Mouse (Mus musculus): ENCODE data around the gene Ttc30a2. TPM values are rescaled to one million over a fixed set of nuclear protein-coding genes. Genes with fewer than 3 reads are reported as not detected.
"Not testable (repeated sequence)": the region's sequence is repeated elsewhere in the genome, so short reads cannot be mapped to it uniquely, and the experiment has no call there.

Gene Ttc30a2
- total RNA-seq (2014; rRNA removed) (0.81 and 0.92 TPM in 2 replicates), polyA plus RNA-seq (2015; fragmentation: Nextera tagmentation; extraction: Ambion mirVana) (0.21 and 0.24 TPM in 2 replicates)

DNA sequence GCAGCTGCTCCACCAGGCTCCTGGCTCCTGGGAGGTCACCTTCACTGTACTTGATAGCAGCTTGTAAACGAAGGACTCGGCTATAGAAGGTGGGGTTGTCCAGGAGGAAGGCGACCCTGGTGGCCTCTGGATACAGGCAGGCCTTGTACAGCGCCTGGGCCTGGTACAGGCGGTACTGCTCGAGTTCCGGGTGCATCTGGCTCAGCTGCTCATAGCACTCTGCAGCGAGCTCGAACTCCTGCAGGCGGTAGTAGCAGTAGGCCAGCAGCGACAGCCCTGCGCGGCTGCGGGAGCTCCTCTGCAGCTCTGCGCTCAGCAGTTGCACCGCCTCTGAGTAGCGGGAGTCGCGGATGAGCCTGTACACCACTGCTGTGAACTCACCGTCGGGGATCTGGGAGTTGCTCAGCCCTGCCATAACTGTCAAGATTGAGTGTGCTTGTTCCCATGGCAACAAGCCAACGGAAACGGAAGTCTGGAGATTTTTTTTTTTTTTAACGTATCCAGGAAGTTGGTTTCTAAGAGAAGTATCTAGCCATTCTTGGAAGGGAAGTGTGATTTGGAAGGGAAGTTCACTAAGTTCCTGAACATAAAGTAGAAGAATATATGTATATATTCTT, at the start of gene Ttc30a2:
Ttc30a2 (minus strand) TSS at position 419 of the 617 bp plus-strand sequence.
- H3K27me3 ChIP-seq (ENCODE audit: insufficient read depth, low read length); H3K9ac ChIP-seq; H3K4me1 ChIP-seq (ENCODE audit: insufficient read depth); H3K4me2 ChIP-seq (ENCODE audit: low read depth); H3K4me3 ChIP-seq (ENCODE audit: low read depth, low read length); H3K36me3 ChIP-seq (ENCODE audit: insufficient read depth); H3K27ac ChIP-seq (ENCODE audit: low read depth, low read length); H3K9me3 ChIP-seq (ENCODE audit: low read length): not testable (repeated sequence)
- DNase-seq (peak; percentile 53), ATAC-seq (peak; percentile 34; the same call in 1 of the 2 replicates)
- 31% methylated on average over 20 of the region's 24 CpGs for WGBS

DNA sequence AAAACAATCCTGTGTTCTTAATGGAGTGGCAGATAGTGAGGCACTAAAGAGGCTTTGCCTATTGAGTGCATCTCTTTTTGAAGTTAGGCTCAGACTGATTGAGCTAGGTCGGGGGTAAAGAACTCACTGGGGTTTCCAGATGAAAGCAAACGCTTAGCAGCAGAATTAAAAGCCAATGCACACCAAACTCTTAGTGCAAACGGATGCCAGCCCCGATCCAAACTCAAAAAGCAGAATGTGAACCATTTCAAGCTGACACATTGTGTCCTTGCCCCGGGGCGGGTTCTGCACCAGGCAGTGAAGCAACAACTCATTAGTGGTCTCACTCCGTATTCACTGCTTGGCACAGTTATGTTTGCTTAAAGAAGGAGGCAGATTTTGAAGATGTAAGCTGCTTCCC, 38.9 kb upstream of the Ttc30a2 start:
- Histone ChIP-seq H3K4me1 (ENCODE audit: insufficient read depth) (no peaks in the 10 kb centered on the region), H3K27me3 (ENCODE audit: insufficient read depth, low read length) (no peaks in the 10 kb centered on the region), H3K9ac (no peak overlapping the region), H3K27ac (ENCODE audit: low read depth, low read length) (no peak overlapping the region), H3K36me3 (ENCODE audit: insufficient read depth) (no peaks in the 10 kb centered on the region), H3K4me2 (ENCODE audit: low read depth) (no peak overlapping the region), H3K9me3 (ENCODE audit: low read length) (no peaks in the 10 kb centered on the region), H3K4me3 (ENCODE audit: low read depth, low read length) (no peak overlapping the region)
- DNase-seq (peak; percentile 35), ATAC-seq (peak; percentile 71; the same call in 1 of the 2 replicates)
- 5% methylated on average over 7 of the region's 7 CpGs for WGBS
- TF ChIP-seq CTCF (IDR thresholded peaks at IDR 0.05; ENCODE audit: low read depth) = no peak

GRCm38 (mm10) chr2:76016136-76016535, 38.2 kb upstream of the Ttc30a2 start:
- Histone ChIP-seq H3K9me3 (ENCODE audit: low read length) (no peaks in the 10 kb centered on the region), H3K9ac (no peak overlapping the region), H3K27me3 (ENCODE audit: insufficient read depth, low read length) (no peaks in the 10 kb centered on the region), H3K4me1 (ENCODE audit: insufficient read depth) (no peaks in the 10 kb centered on the region), H3K4me3 (ENCODE audit: low read depth, low read length) (no peak overlapping the region), H3K36me3 (ENCODE audit: insufficient read depth) (no peaks in the 10 kb centered on the region), H3K4me2 (ENCODE audit: low read depth) (no peak overlapping the region), H3K27ac (ENCODE audit: low read depth, low read length) (no peak overlapping the region)
- ATAC-seq (no peak), DNase-seq (no peak)
- no peak for TF ChIP-seq CTCF (IDR thresholded peaks at IDR 0.05; ENCODE audit: low read depth)
- WGBS = 78% methylated on average over 8 of the region's 8 CpGs

GRCm38 (mm10) chr2:76015460-76015859, 37.5 kb upstream of the Ttc30a2 start:
- DNase-seq (no peak), ATAC-seq (no peak)
- H3K4me3 ChIP-seq (ENCODE audit: low read depth, low read length) = no peak overlapping the region
- H3K4me1 ChIP-seq (ENCODE audit: insufficient read depth) = no peaks in the 10 kb centered on the region
- no peaks in the 10 kb centered on the region for H3K9me3 ChIP-seq (ENCODE audit: low read length)
- TF ChIP-seq CTCF (IDR thresholded peaks at IDR 0.05; ENCODE audit: low read depth) = no peak
- no peaks in the 10 kb centered on the region for H3K27me3 ChIP-seq (ENCODE audit: insufficient read depth, low read length)
- H3K4me2 ChIP-seq (ENCODE audit: low read depth) = no peak overlapping the region
- no peak overlapping the region for H3K27ac ChIP-seq (ENCODE audit: low read depth, low read length)
- no peak overlapping the region for H3K9ac ChIP-seq
- 92% methylated on average over 7 of the region's 7 CpGs for WGBS
- H3K36me3 ChIP-seq (ENCODE audit: insufficient read depth) = no peaks in the 10 kb centered on the region

DNA sequence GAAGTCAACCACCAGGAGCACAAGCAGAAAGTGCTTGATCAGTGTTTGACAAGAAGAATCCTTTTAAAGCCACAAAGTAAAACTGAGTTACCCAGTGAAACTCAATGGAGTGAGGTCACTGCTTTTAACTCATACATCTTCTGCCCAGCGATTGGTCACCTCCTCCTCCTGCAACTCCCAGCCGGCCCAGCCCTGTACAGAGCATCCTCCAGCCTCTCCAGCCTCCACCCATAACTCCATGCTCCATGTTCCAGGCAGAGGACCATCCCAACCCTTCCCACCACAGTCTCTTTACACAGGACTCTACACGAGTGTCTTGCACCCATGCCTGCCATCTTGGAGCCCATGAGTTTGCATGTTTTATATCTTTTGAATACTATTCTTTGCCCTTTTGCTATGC, 36.7 kb upstream of the Ttc30a2 start:
- no peaks in the 10 kb centered on the region for H3K36me3 ChIP-seq (ENCODE audit: insufficient read depth)
- no peaks in the 10 kb centered on the region for H3K4me1 ChIP-seq (ENCODE audit: insufficient read depth)
- H3K4me2 ChIP-seq (ENCODE audit: low read depth) = no peak overlapping the region
- H3K9me3 ChIP-seq (ENCODE audit: low read length) = no peaks in the 10 kb centered on the region
- no peak for TF ChIP-seq CTCF (IDR thresholded peaks at IDR 0.05; ENCODE audit: low read depth)
- no peaks in the 10 kb centered on the region for H3K27me3 ChIP-seq (ENCODE audit: insufficient read depth, low read length)
- 90% methylated on average over 3 of the region's 3 CpGs for WGBS
- no peak overlapping the region for H3K27ac ChIP-seq (ENCODE audit: low read depth, low read length)
- no peak overlapping the region for H3K4me3 ChIP-seq (ENCODE audit: low read depth, low read length)
- no peak for DNase-seq
- H3K9ac ChIP-seq = no peak overlapping the region
- ATAC-seq = no peak

DNA sequence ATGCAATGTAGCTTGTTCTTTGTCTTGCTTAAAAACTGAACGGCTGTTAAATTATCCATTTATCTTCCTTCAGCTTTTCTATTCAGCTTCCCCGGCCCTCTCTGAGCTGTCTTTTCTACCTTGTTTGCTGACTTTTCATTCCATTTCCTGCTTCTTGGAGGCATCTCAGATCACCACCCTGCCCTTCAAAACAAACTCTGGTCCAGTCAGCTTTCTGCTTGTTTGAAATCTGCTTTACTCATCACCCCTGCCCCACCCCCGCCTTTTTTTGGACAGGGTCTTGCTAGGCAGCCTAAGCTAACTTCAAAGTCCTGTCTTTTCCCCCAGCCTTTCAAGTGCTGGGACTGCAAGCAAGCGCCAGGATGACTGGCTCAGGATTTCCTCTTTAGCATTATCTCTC, 28.2 kb upstream of the Ttc30a2 start:
- TF ChIP-seq CTCF (IDR thresholded peaks at IDR 0.05; ENCODE audit: low read depth) = no peak
- Histone ChIP-seq H3K9ac (no peak overlapping the region), H3K4me2 (ENCODE audit: low read depth) (no peak overlapping the region), H3K36me3 (ENCODE audit: insufficient read depth) (no peaks in the 10 kb centered on the region), H3K4me3 (ENCODE audit: low read depth, low read length) (no peak overlapping the region), H3K27me3 (ENCODE audit: insufficient read depth, low read length) (no peaks in the 10 kb centered on the region), H3K4me1 (ENCODE audit: insufficient read depth) (no peaks in the 10 kb centered on the region), H3K27ac (ENCODE audit: low read depth, low read length) (no peak overlapping the region), H3K9me3 (ENCODE audit: low read length) (no peaks in the 10 kb centered on the region)
- ATAC-seq (no peak), DNase-seq (no peak)
- WGBS = 26% methylated on average over 4 of the region's 4 CpGs

GRCm38 (mm10) chr2:76002899-76003298, 24.9 kb upstream of the Ttc30a2 start:
- Histone ChIP-seq H3K4me1 (ENCODE audit: insufficient read depth) (no peaks in the 10 kb centered on the region), H3K9ac (no peak overlapping the region), H3K4me3 (ENCODE audit: low read depth, low read length) (no peak overlapping the region), H3K4me2 (ENCODE audit: low read depth) (no peak overlapping the region), H3K27me3 (ENCODE audit: insufficient read depth, low read length) (no peaks in the 10 kb centered on the region), H3K9me3 (ENCODE audit: low read length) (no peaks in the 10 kb centered on the region), H3K36me3 (ENCODE audit: insufficient read depth) (no peaks in the 10 kb centered on the region), H3K27ac (ENCODE audit: low read depth, low read length) (no peak overlapping the region)
- DNase-seq (no peak), ATAC-seq (no peak)
- TF ChIP-seq CTCF (IDR thresholded peaks at IDR 0.05; ENCODE audit: low read depth) = no peak
- 71% methylated on average over 9 of the region's 9 CpGs for WGBS

Data from forebrain, postnatal 0 days (tissue).